Mouse (Mus musculus): Measurements from ENCODE around the gene Agap1. TPM values are rescaled to one million over a fixed set of nuclear protein-coding genes. Genes with fewer than 3 reads are reported as not detected.
A peak's percentile ranks its signal among the peaks of the same experiment; 100 is the strongest.

Gene Agap1
- polyA plus RNA-seq, 1 experiment from 2014 or later: 4.8 TPM

DNA sequence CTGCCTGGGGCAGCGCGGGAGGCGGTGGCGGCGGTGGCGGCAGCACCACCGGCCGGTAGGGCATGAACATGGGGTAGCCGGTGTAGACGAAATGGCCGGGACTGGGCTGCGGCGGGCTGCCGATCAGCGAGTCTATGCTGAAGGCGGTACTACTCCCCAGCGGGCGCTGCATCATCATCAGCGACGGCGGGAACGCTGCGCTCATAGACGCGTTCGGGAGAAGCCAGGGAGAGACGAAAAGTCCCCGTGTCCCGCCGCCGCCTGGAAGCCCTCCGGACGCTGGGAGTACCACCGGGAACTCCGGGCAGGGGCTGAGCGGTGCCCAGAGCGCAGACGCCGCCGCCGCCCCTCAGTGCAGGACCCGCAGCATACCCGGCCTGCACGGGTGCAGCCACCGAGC is 475.9 kb downstream of the Agap1 start:
- Histone ChIP-seq H3K4me1 (ENCODE audit: control insufficient read depth, insufficient read depth, low read length) (peaks cover 38% of the 10 kb centered on the region), H3K27me3 (replicated peaks; ENCODE audit: control insufficient read depth, insufficient read depth, low read length) (peaks cover 87% of the 10 kb centered on the region), H3K27ac (ENCODE audit: low read length) (no peak overlapping the region), H3K4me2 (ENCODE audit: low read depth, low read length) (peak overlapping the region; percentile 84), H3K9ac (ENCODE audit: low read depth, low read length) (0 out of 2 replicates have a peak overlapping the region, but pooled peaks have one; percentile 4), H3K4me3 (ENCODE audit: low read length) (peak overlapping the region; percentile 53), H3K36me3 (ENCODE audit: control insufficient read depth, insufficient read depth, low read length) (no peaks in the 10 kb centered on the region), H3K9me3 (ENCODE audit: control insufficient read depth, low read length) (no peaks in the 10 kb centered on the region)
- under 1% methylated on average over 44 of the region's 45 CpGs for WGBS
- ATAC-seq: peak; percentile 12; the same call in 1 of the 2 replicates

DNA sequence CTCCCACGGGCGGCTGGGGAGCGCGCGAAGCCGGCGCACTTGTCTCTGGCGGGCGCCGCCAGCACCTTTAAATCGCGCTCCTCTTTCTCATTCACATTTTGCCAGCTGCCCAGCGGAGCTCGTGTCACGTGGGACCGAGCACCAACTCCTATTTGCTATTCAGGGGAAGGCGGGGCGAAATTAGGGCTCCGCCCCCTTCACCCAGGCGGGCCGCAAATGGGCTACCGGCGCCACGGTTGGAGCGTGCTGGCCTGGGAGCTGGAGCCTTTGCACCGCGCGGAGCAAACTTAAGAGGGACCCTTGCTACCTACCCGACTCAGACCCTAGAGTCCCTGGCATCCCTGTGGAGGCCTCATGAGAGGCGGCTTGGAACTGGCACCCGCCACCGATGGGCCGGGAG is 476.5 kb downstream of the Agap1 start, which contains the start of gene Gbx2:
Gene Gbx2, minus strand, starts transcription at position 60 of the 400 bp plus-strand sequence.
- H3K4me2 ChIP-seq (ENCODE audit: low read depth, low read length): peak within 1 kb of the TSS; percentile 84
- H3K9ac ChIP-seq (ENCODE audit: low read depth, low read length): 0 out of 2 replicates have a peak within 1 kb of the TSS, but pooled peaks have one; percentile 4
- H3K27me3 ChIP-seq (replicated peaks; ENCODE audit: control insufficient read depth, insufficient read depth, low read length): peaks cover 87% of the 10 kb centered on the region
- peak; percentile 78 for ATAC-seq
- H3K9me3 ChIP-seq (ENCODE audit: control insufficient read depth, low read length): no peaks in the 10 kb centered on the region
- peaks cover 38% of the 10 kb centered on the region for H3K4me1 ChIP-seq (ENCODE audit: control insufficient read depth, insufficient read depth, low read length)
- peak within 1 kb of the TSS; percentile 53 for H3K4me3 ChIP-seq (ENCODE audit: low read length)
- no peak within 1 kb of the TSS for H3K27ac ChIP-seq (ENCODE audit: low read length)
- under 1% methylated on average over 33 of the region's 33 CpGs for WGBS
- no peaks in the 10 kb centered on the region for H3K36me3 ChIP-seq (ENCODE audit: control insufficient read depth, insufficient read depth, low read length)

DNA sequence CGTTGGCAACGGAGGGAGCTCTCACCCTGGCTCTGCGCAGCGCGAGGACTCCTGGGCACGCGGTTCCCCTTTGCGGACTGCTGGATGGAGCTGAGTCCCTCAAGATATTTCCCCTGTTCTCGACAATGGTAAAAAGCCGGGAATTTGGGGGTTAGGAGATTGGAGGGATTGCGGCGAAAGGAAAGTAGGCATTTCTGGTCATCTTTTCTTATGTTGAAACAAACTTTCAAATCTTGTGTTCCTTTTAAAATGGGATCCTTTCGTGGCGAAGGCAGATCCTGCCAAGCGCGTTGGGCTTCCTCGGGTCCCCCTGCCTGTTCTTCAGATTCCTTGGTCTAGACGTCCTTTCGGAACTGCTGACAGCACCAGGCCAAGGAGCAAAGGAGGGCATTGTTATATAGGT is 477.4 kb downstream of the Agap1 start:
- H3K9me3 ChIP-seq (ENCODE audit: control insufficient read depth, low read length): no peaks in the 10 kb centered on the region
- peaks cover 87% of the 10 kb centered on the region for H3K27me3 ChIP-seq (replicated peaks; ENCODE audit: control insufficient read depth, insufficient read depth, low read length)
- H3K4me2 ChIP-seq (ENCODE audit: low read depth, low read length): no peak overlapping the region
- H3K36me3 ChIP-seq (ENCODE audit: control insufficient read depth, insufficient read depth, low read length): no peaks in the 10 kb centered on the region
- peaks cover 36% of the 10 kb centered on the region for H3K4me1 ChIP-seq (ENCODE audit: control insufficient read depth, insufficient read depth, low read length)
- WGBS: 8% methylated on average over 19 of the region's 19 CpGs
- no peak for ATAC-seq
- no peak overlapping the region for H3K27ac ChIP-seq (ENCODE audit: low read length)
- no peak overlapping the region for H3K9ac ChIP-seq (ENCODE audit: low read depth, low read length)
- H3K4me3 ChIP-seq (ENCODE audit: low read length): no peak overlapping the region

- H3K27ac ChIP-seq (ENCODE audit: low read length): no peak overlapping the region
- H3K9ac ChIP-seq (ENCODE audit: low read depth, low read length): no peak overlapping the region
- H3K9me3 ChIP-seq (ENCODE audit: control insufficient read depth, low read length): no peaks in the 10 kb centered on the region
- no peaks in the 10 kb centered on the region for H3K36me3 ChIP-seq (ENCODE audit: control insufficient read depth, insufficient read depth, low read length)
- H3K27me3 ChIP-seq (replicated peaks; ENCODE audit: control insufficient read depth, insufficient read depth, low read length): peaks cover 87% of the 10 kb centered on the region
- H3K4me3 ChIP-seq (ENCODE audit: low read length): no peak overlapping the region
- ATAC-seq: no peak
- peaks cover 30% of the 10 kb centered on the region for H3K4me1 ChIP-seq (ENCODE audit: control insufficient read depth, insufficient read depth, low read length)
- WGBS: 5% methylated on average over 16 of the region's 16 CpGs
- no peak overlapping the region for H3K4me2 ChIP-seq (ENCODE audit: low read depth, low read length)
Measured at GRCm38 (mm10) chr1:89932616-89933015, 478.0 kb downstream of the Agap1 start.

DNA sequence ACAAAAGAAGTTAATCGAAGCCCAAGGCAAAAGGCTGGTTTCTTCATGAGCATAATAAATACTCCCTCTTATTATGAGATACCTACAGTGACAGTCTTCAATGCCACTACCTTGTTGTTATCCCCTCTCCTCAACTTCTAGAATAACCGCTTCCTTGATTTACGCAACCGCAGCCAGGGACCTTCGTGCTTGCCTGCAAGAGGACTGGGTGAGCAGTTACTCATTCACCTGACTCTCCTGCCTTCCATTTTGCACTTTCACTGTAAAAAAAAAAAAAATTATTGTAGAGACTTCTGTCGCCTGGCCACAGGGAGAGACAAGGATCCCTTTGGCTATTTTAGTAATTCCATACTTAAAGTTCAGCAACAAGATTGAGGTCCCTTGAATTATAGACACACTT is 478.4 kb downstream of the Agap1 start:
- ATAC-seq: no peak
- Histone ChIP-seq H3K4me1 (ENCODE audit: control insufficient read depth, insufficient read depth, low read length) (peaks cover 29% of the 10 kb centered on the region), H3K4me2 (ENCODE audit: low read depth, low read length) (no peak overlapping the region), H3K36me3 (ENCODE audit: control insufficient read depth, insufficient read depth, low read length) (no peaks in the 10 kb centered on the region), H3K4me3 (ENCODE audit: low read length) (no peak overlapping the region), H3K9ac (ENCODE audit: low read depth, low read length) (no peak overlapping the region), H3K9me3 (ENCODE audit: control insufficient read depth, low read length) (no peaks in the 10 kb centered on the region), H3K27ac (ENCODE audit: low read length) (no peak overlapping the region), H3K27me3 (replicated peaks; ENCODE audit: control insufficient read depth, insufficient read depth, low read length) (peaks cover 88% of the 10 kb centered on the region)
- 11% methylated on average over 6 of the region's 6 CpGs for WGBS

- WGBS: 6% methylated on average over 21 of the region's 21 CpGs
- no peak for ATAC-seq
- no peak overlapping the region for H3K9ac ChIP-seq (ENCODE audit: low read depth, low read length)
- H3K27me3 ChIP-seq (replicated peaks; ENCODE audit: control insufficient read depth, insufficient read depth, low read length): peaks cover 86% of the 10 kb centered on the region
- no peaks in the 10 kb centered on the region for H3K36me3 ChIP-seq (ENCODE audit: control insufficient read depth, insufficient read depth, low read length)
- peaks cover 26% of the 10 kb centered on the region for H3K4me1 ChIP-seq (ENCODE audit: control insufficient read depth, insufficient read depth, low read length)
- no peak overlapping the region for H3K4me3 ChIP-seq (ENCODE audit: low read length)
- H3K27ac ChIP-seq (ENCODE audit: low read length): no peak overlapping the region
- H3K9me3 ChIP-seq (ENCODE audit: control insufficient read depth, low read length): no peaks in the 10 kb centered on the region
- H3K4me2 ChIP-seq (ENCODE audit: low read depth, low read length): no peak overlapping the region
Measured at GRCm38 (mm10) chr1:89933786-89934185, 479.2 kb downstream of the Agap1 start.

DNA sequence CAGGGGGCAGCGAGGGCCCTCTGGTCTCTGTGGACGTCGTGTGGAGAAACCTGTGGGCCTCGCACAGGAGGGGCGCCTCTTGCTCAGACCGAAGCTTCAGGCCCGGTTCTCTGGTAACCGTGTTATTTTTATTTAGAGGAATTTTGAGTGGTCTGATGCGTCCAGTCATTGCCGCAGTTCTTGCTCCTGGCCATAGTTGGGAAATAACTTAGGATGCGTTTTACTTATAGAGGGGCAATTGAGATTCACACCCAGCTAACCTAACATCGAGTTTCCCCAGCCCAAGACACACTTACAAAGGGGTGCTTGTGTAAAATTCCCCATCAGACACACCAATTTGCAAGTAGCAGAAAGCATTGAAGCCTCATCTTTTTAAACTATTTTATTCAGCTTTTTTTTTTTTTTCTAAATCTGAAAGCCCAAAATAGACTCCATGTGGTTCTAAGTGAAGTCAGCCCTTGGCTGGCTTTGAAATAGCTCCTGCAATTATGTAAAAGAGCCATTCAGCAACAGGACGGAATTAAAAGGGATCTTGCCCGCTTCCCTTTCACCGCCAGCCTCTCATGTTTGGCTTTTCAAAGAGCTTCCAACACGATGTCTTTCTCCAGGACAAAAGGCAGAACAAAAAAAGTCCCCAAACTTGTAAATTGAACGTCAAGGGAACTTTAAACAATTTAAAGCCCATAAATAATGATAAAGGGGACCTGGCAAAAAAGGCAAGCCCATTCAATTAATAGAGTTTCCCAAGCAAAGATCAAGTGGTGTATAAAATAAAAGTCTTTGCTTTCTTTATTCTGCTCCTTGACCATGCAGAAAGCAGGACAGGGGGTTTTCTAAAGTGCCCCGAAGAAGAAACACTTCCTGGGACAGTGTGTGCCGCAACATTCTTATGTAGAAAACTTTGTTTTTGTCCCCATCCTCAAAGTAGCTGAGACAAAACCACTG is 480.0 kb downstream of the Agap1 start:
- Histone ChIP-seq H3K36me3 (ENCODE audit: control insufficient read depth, insufficient read depth, low read length) (no peaks in the 10 kb centered on the region), H3K9me3 (ENCODE audit: control insufficient read depth, low read length) (no peaks in the 10 kb centered on the region), H3K27me3 (replicated peaks; ENCODE audit: control insufficient read depth, insufficient read depth, low read length) (peaks cover 86% of the 10 kb centered on the region), H3K4me2 (ENCODE audit: low read depth, low read length) (no peak overlapping the region), H3K9ac (ENCODE audit: low read depth, low read length) (no peak overlapping the region), H3K4me3 (ENCODE audit: low read length) (no peak overlapping the region), H3K27ac (ENCODE audit: low read length) (no peak overlapping the region), H3K4me1 (ENCODE audit: control insufficient read depth, insufficient read depth, low read length) (peaks cover 22% of the 10 kb centered on the region)
- 10% methylated on average over 19 of the region's 19 CpGs for WGBS
- ATAC-seq: no peak

DNA sequence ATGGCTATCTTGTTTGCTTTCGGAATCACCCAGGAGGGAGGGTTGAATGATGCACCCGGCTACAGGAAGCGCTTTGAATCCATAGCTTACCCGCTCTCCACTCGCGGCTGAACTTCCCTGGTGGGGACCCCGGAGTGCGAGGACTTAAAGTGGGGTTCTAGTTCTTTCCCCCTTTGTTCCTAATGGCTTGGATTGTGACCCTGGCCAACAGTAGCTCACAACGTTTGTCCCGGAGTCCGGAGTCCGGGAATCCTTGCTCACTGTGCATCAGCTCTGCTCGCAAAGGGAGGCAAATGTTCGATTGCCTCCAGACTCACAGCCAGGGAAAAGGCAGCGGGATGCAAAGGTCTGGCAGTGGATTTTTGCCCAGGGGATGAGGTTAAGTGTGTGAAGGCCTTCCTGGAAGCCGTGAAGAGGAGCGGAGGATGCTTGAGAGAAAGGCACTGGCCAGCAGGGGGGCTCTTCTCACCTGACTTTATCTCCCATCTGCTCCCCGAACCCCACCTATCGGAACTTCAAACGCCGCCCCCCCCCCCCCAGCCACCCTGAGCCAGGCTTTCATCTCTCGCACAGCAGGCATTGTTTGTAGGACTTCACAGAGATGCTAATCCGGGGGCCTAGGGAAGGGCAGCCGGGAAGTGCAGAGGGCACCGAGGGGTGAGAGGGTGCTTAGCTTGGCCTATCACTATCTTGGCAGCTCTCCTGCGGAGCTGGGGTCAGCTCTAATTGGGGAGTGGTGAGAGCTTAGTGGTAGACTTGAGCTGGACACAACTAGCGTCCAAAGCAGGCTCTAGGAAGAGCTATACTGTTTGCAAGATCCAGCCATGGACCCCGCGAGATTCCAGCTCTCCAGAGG is 481.1 kb downstream of the Agap1 start:
- peaks cover 84% of the 10 kb centered on the region for H3K27me3 ChIP-seq (replicated peaks; ENCODE audit: control insufficient read depth, insufficient read depth, low read length)

More for the DNA sequence above, 481.1 kb downstream of the Agap1 start:
- no peak overlapping the region for H3K27ac ChIP-seq (ENCODE audit: low read length)
- peaks cover 16% of the 10 kb centered on the region for H3K4me1 ChIP-seq (ENCODE audit: control insufficient read depth, insufficient read depth, low read length)
- H3K4me2 ChIP-seq (ENCODE audit: low read depth, low read length): no peak overlapping the region
- H3K36me3 ChIP-seq (ENCODE audit: control insufficient read depth, insufficient read depth, low read length): no peaks in the 10 kb centered on the region
- WGBS: 3% methylated on average over 29 of the region's 29 CpGs
- no peak overlapping the region for H3K4me3 ChIP-seq (ENCODE audit: low read length)
- H3K9ac ChIP-seq (ENCODE audit: low read depth, low read length): no peak overlapping the region
- ATAC-seq: no peak
- no peaks in the 10 kb centered on the region for H3K9me3 ChIP-seq (ENCODE audit: control insufficient read depth, low read length)

Measured in intestine, embryonic 16.5 days (tissue).